Mouse (Mus musculus) retina, postnatal 1 day (tissue): ENCODE results near the gene Scn8a.

Experiments used
- DNase-seq: peaks from one replicate; pipeline ENCODE4 v3.0.0-alpha.2; 2012

The Scn8a gene

GRCm38 (mm10) chr15:100881385-100881784 lies 11.7 kb downstream of the Scn8a start:
- no peak for DNase-seq

DNA sequence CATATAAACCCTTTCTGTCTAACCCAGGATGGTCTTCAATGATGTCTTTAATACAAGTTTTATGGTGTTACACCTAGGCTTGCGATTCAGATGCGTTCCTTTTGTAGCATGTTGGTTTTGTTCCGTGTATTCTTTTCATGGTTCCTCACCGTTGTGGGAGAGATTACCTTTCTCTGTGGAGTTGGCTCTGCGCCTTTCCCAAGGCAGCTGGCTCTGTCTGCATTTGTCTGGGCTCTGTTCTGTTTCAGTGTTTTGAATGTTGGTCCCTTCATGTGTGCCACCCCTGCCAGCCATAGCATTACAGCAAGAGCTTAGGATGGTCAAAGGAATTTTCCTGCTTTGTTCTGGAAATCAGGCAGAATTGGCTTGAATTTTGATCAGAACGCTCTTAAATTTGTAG lies 14.8 kb downstream of the Scn8a start:
- no peak for DNase-seq

- DNase-seq, result peak; percentile 44
Observed at GRCm38 (mm10) chr15:100891962-100892361, 22.3 kb downstream of the Scn8a start.

- DNase-seq, result no peak
Observed at GRCm38 (mm10) chr15:100896502-100896901, 26.8 kb downstream of the Scn8a start.

GRCm38 (mm10) chr15:100903811-100904210 lies 34.2 kb downstream of the Scn8a start:
- DNase-seq, result no peak

GRCm38 (mm10) chr15:100905006-100905405 lies 35.3 kb downstream of the Scn8a start:
- no peak for DNase-seq

DNA sequence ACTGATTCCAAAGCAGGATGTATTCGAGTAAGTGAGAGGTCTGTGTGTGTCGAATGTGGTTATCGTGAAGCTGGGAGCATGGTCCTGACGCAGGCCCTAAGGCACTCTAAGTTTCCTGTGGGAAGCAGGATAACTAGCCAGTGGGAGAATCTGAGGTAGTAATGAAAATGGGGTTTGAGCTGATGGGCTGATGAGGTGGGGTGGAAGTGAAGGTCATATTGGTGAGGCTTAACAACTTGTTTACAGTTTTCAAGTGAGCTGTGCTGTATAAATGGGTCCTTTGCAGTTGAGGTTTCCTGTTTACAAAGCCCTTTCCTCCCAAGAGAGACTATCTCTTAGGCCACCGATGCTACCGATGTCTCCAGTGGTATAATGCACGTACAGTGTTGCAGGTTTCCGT lies 36.1 kb downstream of the Scn8a start:
- DNase-seq, result no peak

GRCm38 (mm10) chr15:100908817-100909216 lies 39.2 kb downstream of the Scn8a start:
- no peak for DNase-seq

DNA sequence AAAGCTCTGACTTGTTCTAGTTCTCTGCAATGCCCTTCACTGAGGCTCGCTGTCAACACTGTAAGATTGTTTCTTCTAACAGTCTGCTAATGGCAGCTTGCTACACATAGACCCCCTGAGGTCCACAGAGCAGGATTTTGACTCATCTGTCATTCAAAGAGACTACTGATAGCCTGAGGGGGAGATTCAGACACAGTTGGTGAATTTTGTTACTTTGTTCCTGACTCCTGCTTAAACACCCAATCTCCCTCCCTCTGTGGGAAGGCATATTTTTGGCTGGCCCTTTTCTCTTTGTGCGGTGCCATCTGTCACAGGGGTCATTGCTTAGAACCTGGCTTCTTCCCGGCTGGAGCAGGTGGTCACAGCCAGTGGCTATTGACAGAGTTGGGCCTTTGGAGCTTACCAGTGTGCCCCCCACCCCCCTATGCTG lies 40.1 kb downstream of the Scn8a start:
- DNase-seq, result peak; percentile 66

DNA sequence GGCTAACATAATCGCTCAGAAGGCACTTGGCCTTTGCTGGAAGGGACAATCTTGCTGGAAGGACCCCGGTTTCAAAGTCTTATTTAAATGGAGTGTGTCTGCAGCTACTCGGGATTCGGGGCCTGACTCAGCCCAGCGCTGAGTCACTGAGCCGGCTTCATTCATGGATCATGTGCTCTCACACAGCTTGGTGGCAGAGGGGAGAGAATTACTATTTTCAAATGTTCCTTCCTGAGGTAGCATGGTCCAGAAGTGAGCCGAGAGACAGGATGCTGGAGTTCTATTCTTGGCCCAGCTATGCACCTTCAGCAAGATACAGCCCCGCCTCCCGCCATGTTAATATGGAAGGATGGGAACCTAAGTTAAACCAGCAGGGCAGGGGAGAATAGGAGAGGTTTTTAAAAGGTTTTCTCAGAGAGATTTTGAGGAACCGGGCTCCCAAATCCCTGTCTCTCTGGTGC lies 40.8 kb downstream of the Scn8a start:
- no peak for DNase-seq

- no peak for DNase-seq
Observed at GRCm38 (mm10) chr15:100912676-100913266, 43.1 kb downstream of the Scn8a start.

- DNase-seq, result peak; percentile 46
Observed at GRCm38 (mm10) chr15:100914734-100915242, 45.1 kb downstream of the Scn8a start.

GRCm38 (mm10) chr15:100918046-100918445 lies 48.4 kb downstream of the Scn8a start:
- DNase-seq, result no peak

- DNase-seq, result no peak
Observed at GRCm38 (mm10) chr15:100922210-100922609, 52.6 kb downstream of the Scn8a start.

- peak; percentile 67 for DNase-seq
Observed at GRCm38 (mm10) chr15:100923476-100923875, 53.8 kb downstream of the Scn8a start.

GRCm38 (mm10) chr15:100924941-100925340 lies 55.3 kb downstream of the Scn8a start:
- no peak for DNase-seq

DNA sequence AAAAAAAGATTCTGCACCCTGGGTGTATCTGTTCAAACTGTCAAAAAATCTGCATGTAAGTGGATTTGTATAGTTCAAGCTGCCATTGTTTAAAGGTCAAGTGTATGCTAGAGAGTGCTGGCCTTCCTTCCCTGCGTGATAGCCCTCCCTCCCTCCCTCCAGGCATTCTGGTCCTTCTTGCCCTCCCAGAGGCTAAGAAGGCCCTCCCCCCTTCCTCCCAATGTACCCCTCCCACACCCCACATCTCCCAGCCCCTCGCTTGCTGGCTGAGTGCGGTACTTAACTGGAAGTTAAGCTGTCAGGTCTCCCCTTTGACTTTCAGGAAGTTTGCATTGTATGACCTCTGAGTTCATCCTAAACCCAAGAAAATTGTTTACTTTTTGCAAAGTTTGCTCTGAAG lies 60.8 kb downstream of the Scn8a start:
- no peak for DNase-seq

GRCm38 (mm10) chr15:100936176-100936575 lies 66.5 kb downstream of the Scn8a start:
- no peak for DNase-seq

DNA sequence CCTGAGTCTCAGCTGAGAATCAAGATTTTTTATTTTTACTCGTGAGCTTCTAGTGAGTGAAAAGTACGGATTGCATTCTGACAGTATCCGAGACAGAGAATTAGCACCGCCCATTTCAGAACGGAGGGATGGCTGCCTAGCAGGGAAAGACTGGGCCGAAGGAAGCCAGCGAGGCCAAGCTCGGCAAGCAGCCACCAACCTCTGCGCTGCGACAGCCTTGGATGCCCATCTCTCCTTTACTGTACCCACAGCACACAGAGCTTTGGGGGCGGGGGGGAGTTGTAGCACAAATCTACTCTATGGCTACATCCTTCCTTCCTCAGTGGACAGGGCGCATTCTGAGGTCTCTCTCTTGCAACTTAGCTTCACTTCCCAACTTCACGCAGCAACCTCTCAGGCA lies 78.7 kb downstream of the Scn8a start:
- DNase-seq, result no peak

DNA sequence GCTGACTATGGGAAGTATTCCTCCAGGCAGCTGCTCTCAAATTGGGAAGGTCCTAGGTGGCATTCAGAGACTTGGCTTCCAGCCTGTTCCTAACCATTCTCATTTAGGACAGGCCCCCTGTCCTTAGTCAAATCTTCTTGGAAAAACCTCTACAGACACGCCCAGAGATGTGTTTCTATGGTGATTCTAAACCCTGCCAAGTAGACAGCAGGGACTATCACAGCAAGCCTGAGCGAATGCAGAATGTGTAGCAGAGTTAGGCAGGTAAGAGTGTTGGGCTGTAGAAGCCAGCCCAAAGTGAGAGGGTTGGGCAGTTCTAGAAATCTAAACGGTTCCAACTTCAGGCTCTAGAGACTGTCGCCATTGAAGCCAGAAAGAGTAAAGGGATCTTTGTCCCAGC lies 79.5 kb downstream of the Scn8a start:
- DNase-seq, result no peak

DNA sequence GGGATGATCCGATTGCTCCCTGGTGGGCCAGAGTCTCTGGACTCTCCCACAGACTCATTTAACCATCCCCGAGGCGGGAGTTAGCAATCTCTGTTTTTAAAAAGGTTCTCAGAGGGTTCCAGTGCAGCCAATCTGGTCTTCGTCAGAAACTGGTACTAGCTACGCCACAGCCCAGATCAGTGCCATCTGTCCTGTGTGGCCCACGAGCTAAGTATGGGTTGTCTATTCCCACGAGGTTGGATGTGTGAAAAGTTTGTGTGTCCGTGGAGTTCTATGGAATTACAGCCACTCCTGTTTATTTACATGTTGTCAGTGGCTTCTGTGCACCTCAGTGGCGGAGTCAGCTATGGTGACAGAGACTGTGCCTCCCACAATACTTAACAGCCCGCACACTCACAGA lies 81.8 kb downstream of the Scn8a start:
- DNase-seq, result no peak

DNA sequence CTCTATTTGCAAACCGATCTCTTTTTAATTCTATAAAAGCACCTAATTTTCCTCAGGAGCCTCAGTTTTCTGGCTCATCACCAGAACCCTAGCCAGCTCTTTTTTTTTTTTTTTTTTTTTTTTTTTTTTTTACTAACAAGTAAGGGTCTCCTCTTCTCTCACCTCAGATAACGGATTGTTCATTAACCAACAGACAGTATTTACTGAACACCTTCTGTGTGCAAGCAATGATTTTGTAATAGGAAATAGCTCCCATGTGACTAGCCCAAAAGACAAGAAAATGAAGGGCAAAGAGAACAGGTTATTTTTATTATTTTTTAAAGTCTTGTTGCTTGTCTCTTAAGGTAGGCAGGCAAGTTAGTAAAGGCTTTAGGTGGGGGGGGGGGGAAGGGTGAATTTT lies 82.6 kb downstream of the Scn8a start:
- no peak for DNase-seq

- no peak for DNase-seq
Observed at GRCm38 (mm10) chr15:100952854-100953253, 83.2 kb downstream of the Scn8a start.

DNA sequence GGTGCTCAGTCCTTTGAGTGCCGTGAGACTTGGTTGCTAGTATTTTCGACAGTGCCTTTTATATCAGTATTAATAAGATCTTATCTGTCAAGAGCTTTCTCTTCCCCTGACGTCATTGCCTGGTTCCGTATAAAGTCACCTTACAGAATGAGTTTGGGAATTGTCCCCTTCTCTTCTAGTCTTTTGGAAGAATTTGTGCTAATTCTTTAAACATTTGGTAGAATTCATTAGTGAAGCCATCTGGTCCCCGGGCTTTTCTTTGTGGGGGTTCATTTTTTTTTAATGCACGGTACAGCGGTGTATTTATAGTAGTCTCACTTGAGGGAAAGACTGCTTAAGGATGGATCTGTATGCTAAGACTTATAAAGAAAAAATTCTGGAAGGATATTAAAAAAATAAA lies 84.3 kb downstream of the Scn8a start:
- DNase-seq, result no peak

GRCm38 (mm10) chr15:100954751-100955150 lies 85.1 kb downstream of the Scn8a start:
- DNase-seq, result no peak
